Mouse (Mus musculus) lung, postnatal 10 days (tissue): ENCODE results near the gene Nectin3.
"Not testable (repeated sequence)": the region's sequence is repeated elsewhere in the genome, so short reads cannot be mapped to it uniquely, and the experiment has no call there.

Source experiments
- DNase-seq: peaks from one replicate; pipeline ENCODE4 v3.0.0; 2021

Nectin3 gene

GRCm38 (mm10) chr16:46410739-46411057, 87.6 kb downstream of the Nectin3 start:
- DNase-seq = no peak

GRCm38 (mm10) chr16:46410053-46410738, 88.1 kb downstream of the Nectin3 start:
- no peak for DNase-seq

GRCm38 (mm10) chr16:46407997-46408396, 90.3 kb downstream of the Nectin3 start:
- no peak for DNase-seq

- DNase-seq = no peak
These were observed 91.3 kb downstream of the Nectin3 start for GRCm38 (mm10) chr16:46406844-46407639.

- DNase-seq = no peak
These were observed 100.4 kb downstream of the Nectin3 start for GRCm38 (mm10) chr16:46397945-46398344.

- DNase-seq = no peak
These were observed 108.8 kb downstream of the Nectin3 start for GRCm38 (mm10) chr16:46389415-46390033.

- no peak for DNase-seq
These were observed 109.6 kb downstream of the Nectin3 start for GRCm38 (mm10) chr16:46388527-46389414.

GRCm38 (mm10) chr16:46384279-46384678, 114.0 kb downstream of the Nectin3 start:
- no peak for DNase-seq

- no peak for DNase-seq
These were observed 115.0 kb downstream of the Nectin3 start for GRCm38 (mm10) chr16:46383344-46383743.

- DNase-seq = peak; percentile 38
These were observed 121.8 kb downstream of the Nectin3 start for GRCm38 (mm10) chr16:46376575-46376974.

- no peak for DNase-seq
These were observed 136.3 kb downstream of the Nectin3 start for GRCm38 (mm10) chr16:46362022-46362421.

- not testable (repeated sequence) for DNase-seq
These were observed 140.7 kb downstream of the Nectin3 start for GRCm38 (mm10) chr16:46357658-46358057.

GRCm38 (mm10) chr16:46356663-46357062, 141.7 kb downstream of the Nectin3 start:
- DNase-seq = no peak
